Mouse (Mus musculus) stomach, embryonic 14.5 days (tissue): ENCODE results near the gene Tbx5. TPM values are rescaled to one million over a fixed set of nuclear protein-coding genes. Genes with fewer than 3 reads are reported as not detected.

Experiments
- ATAC-seq: fragments of 200-750 bp; cut with Nextera tagmentation; 2 replicates; pipeline ENCODE4 v1.8.0; 2017; ENCODE audit warnings: low read depth, moderate TSS enrichment; ENCODE audit not compliant: insufficient number of reproducible peaks, insufficient read depth, low FRiP score
- H3K27ac ChIP-seq: fragments of 300-500 bp; sonication (generic); 2 replicates; pipeline ENCODE4 v1.5.1; 2014; ENCODE audit warnings: mild to moderate bottlenecking, low read length, moderate library complexity, mixed read lengths
- H3K27me3 ChIP-seq: fragments of 300-500 bp; sonication (generic); 2 replicates; pipeline ENCODE4 v1.6.1; 2014; ENCODE audit warnings: low read length, control low read depth, mixed read lengths; ENCODE audit not compliant: control insufficient read depth, insufficient read depth
- H3K36me3 ChIP-seq: fragments of 300-500 bp; sonication (generic); 2 replicates; pipeline ENCODE4 v1.6.1; 2014; ENCODE audit warnings: mild to moderate bottlenecking, control low read depth, low read length, moderate library complexity, mixed read lengths; ENCODE audit not compliant: control insufficient read depth, insufficient read depth
- H3K4me1 ChIP-seq: fragments of 300-500 bp; sonication (generic); 2 replicates; pipeline ENCODE4 v1.6.1; 2014; ENCODE audit warnings: low read length, control low read depth, mixed read lengths; ENCODE audit not compliant: control insufficient read depth, insufficient read depth
- H3K4me2 ChIP-seq: fragments of 300-500 bp; sonication (generic); replicated peaks from 2 replicates; pipeline ENCODE4 v1.6.1; 2014; ENCODE audit warnings: low read depth, low read length, control low read depth
- H3K4me3 ChIP-seq: fragments of 300-500 bp; sonication (generic); 2 replicates; pipeline ENCODE4 v1.5.1; 2014; ENCODE audit warnings: low read depth, low read length, control low read depth
- H3K9ac ChIP-seq: fragments of 300-500 bp; sonication (generic); replicated peaks from 2 replicates; pipeline ENCODE4 v1.6.1; 2014; ENCODE audit warnings: low read depth, mild to moderate bottlenecking, control low read depth, low read length, moderate library complexity, mixed read lengths
- H3K9me3 ChIP-seq: fragments of 300-500 bp; sonication (generic); 2 replicates; pipeline ENCODE4 v1.6.1; 2016; ENCODE audit warnings: low read depth, low read length, control low read depth; ENCODE audit not compliant: control insufficient read depth
- WGBS: fragments of 180-500 bp; shearing (Covaris S2); extraction: QIAGEN DNeasy Blood & Tissue Kit; methylation state at CpG from one replicate; pipeline ENCODE4 v1.1.7; 2014; 5-methylcytosine and 5-hydroxymethylcytosine counted together
- polyA plus RNA-seq: library from polyadenylated mRNA; unstranded; fragments of >200 nt; fragmentation: Nextera tagmentation; extraction: Ambion mirVana; gene quantifications from 2 replicates; pipeline ENCODE4 v1.2.1, GENCODE M21; 2014

Gene Tbx5
- polyA plus RNA-seq, 1 experiment from 2014 or later: 0.38 TPM

GRCm38 (mm10) chr5:119798261-119798660, 34.2 kb upstream of the Tbx5 start:
- no peak for ATAC-seq
- Histone ChIP-seq H3K9ac (no peak overlapping the region), H3K4me3 (no peak overlapping the region), H3K4me1 (no peaks in the 10 kb centered on the region), H3K4me2 (no peak overlapping the region), H3K36me3 (no peaks in the 10 kb centered on the region), H3K27ac (no peak overlapping the region), H3K9me3 (no peaks in the 10 kb centered on the region), H3K27me3 (peaks cover 80% of the 10 kb centered on the region)
- 8% methylated on average over 4 of the region's 4 CpGs for WGBS

- no peak overlapping the region for H3K9ac ChIP-seq
- no peaks in the 10 kb centered on the region for H3K36me3 ChIP-seq
- WGBS: 5% methylated on average over 5 of the region's 5 CpGs
- peaks cover 82% of the 10 kb centered on the region for H3K27me3 ChIP-seq
- no peak for ATAC-seq
- H3K4me2 ChIP-seq: no peak overlapping the region
- no peaks in the 10 kb centered on the region for H3K4me1 ChIP-seq
- no peak overlapping the region for H3K4me3 ChIP-seq
- H3K9me3 ChIP-seq: no peaks in the 10 kb centered on the region
- no peak overlapping the region for H3K27ac ChIP-seq
Measured at GRCm38 (mm10) chr5:119798713-119799418, 33.6 kb upstream of the Tbx5 start.

GRCm38 (mm10) chr5:119799419-119800242, 32.8 kb upstream of the Tbx5 start:
- Histone ChIP-seq H3K36me3 (no peaks in the 10 kb centered on the region), H3K27me3 (peaks cover 88% of the 10 kb centered on the region), H3K9me3 (no peaks in the 10 kb centered on the region), H3K4me1 (no peaks in the 10 kb centered on the region), H3K27ac (no peak overlapping the region), H3K4me2 (no peak overlapping the region), H3K9ac (no peak overlapping the region), H3K4me3 (no peak overlapping the region)
- ATAC-seq: no peak
- WGBS: 9% methylated on average over 9 of the region's 9 CpGs

GRCm38 (mm10) chr5:119800243-119800665, 32.2 kb upstream of the Tbx5 start:
- no peak overlapping the region for H3K27ac ChIP-seq
- 3% methylated on average over 11 of the region's 11 CpGs for WGBS
- no peaks in the 10 kb centered on the region for H3K4me1 ChIP-seq
- no peak overlapping the region for H3K4me2 ChIP-seq
- H3K27me3 ChIP-seq: peaks cover 84% of the 10 kb centered on the region
- H3K36me3 ChIP-seq: no peaks in the 10 kb centered on the region
- H3K4me3 ChIP-seq: no peak overlapping the region
- no peak overlapping the region for H3K9ac ChIP-seq
- no peak for ATAC-seq
- no peaks in the 10 kb centered on the region for H3K9me3 ChIP-seq

- no peak overlapping the region for H3K27ac ChIP-seq
- ATAC-seq: no peak
- H3K4me2 ChIP-seq: no peak overlapping the region
- H3K9ac ChIP-seq: no peak overlapping the region
- no peaks in the 10 kb centered on the region for H3K4me1 ChIP-seq
- peaks cover 87% of the 10 kb centered on the region for H3K27me3 ChIP-seq
- H3K4me3 ChIP-seq: no peak overlapping the region
- no peaks in the 10 kb centered on the region for H3K9me3 ChIP-seq
- H3K36me3 ChIP-seq: no peaks in the 10 kb centered on the region
- WGBS: 3% methylated on average over 27 of the region's 27 CpGs
Measured at GRCm38 (mm10) chr5:119802617-119803410, 29.7 kb upstream of the Tbx5 start.

- no peak overlapping the region for H3K4me3 ChIP-seq
- no peak overlapping the region for H3K4me2 ChIP-seq
- peaks cover 87% of the 10 kb centered on the region for H3K27me3 ChIP-seq
- WGBS: 1% methylated on average over 64 of the region's 64 CpGs
- H3K4me1 ChIP-seq: no peaks in the 10 kb centered on the region
- ATAC-seq: no peak
- H3K9ac ChIP-seq: no peak overlapping the region
- no peaks in the 10 kb centered on the region for H3K9me3 ChIP-seq
- H3K27ac ChIP-seq: no peak overlapping the region
- H3K36me3 ChIP-seq: no peaks in the 10 kb centered on the region
Measured at GRCm38 (mm10) chr5:119803411-119804251, 28.8 kb upstream of the Tbx5 start.

GRCm38 (mm10) chr5:119804301-119805039, 28.0 kb upstream of the Tbx5 start:
- H3K36me3 ChIP-seq: no peaks in the 10 kb centered on the region
- H3K9ac ChIP-seq: no peak overlapping the region

More at GRCm38 (mm10) chr5:119804301-119805039, 28.0 kb upstream of the Tbx5 start:
- Histone ChIP-seq H3K9me3 (no peaks in the 10 kb centered on the region), H3K4me1 (no peaks in the 10 kb centered on the region), H3K4me2 (no peak overlapping the region), H3K4me3 (no peak overlapping the region), H3K27me3 (peaks cover 86% of the 10 kb centered on the region), H3K27ac (no peak overlapping the region)
- WGBS: 1% methylated on average over 35 of the region's 35 CpGs
- ATAC-seq: no peak
